Mouse (Mus musculus) liver, embryonic 16.5 days (tissue): ENCODE data around the gene Srpx2. TPM values are rescaled to one million over a fixed set of nuclear protein-coding genes. Genes with fewer than 3 reads are reported as not detected.
A peak's percentile ranks its signal among the peaks of the same experiment; 100 is the strongest.

Experiments used
- ATAC-seq: fragments of 200-750 bp; cut with Nextera tagmentation; 2 replicates; pipeline ENCODE4 v1.8.0; 2017; ENCODE audit warnings: low read depth, mild to moderate bottlenecking, moderate number of reproducible peaks, moderate library complexity
- H3K27ac ChIP-seq: fragments of 300-500 bp; sonication (generic); 2 replicates; pipeline ENCODE4 v1.5.1; 2014; ENCODE audit warnings: mild to moderate bottlenecking, low read length
- H3K27me3 ChIP-seq: fragments of 300-500 bp; sonication (generic); 2 replicates; pipeline ENCODE4 v1.6.1; 2014; ENCODE audit warnings: low read depth, low read length, mixed read lengths; ENCODE audit not compliant: control insufficient read depth, insufficient read depth
- H3K36me3 ChIP-seq: fragments of 300-500 bp; sonication (generic); 2 replicates; pipeline ENCODE4 v1.6.1; 2014; ENCODE audit warnings: mild to moderate bottlenecking; ENCODE audit not compliant: control insufficient read depth, insufficient read depth
- H3K4me1 ChIP-seq: fragments of 300-500 bp; sonication (generic); 2 replicates; pipeline ENCODE4 v1.6.1; 2014; ENCODE audit warnings: low read depth, low read length, mixed read lengths; ENCODE audit not compliant: control insufficient read depth
- H3K4me2 ChIP-seq: fragments of 300-500 bp; sonication (generic); 2 replicates; pipeline ENCODE4 v1.6.1; 2014; ENCODE audit warnings: low read depth, low read length, mixed read lengths
- H3K4me3 ChIP-seq: fragments of 300-500 bp; sonication (generic); 2 replicates; pipeline ENCODE4 v1.5.1; 2014; ENCODE audit warnings: low read depth, mild to moderate bottlenecking, low read length
- H3K9ac ChIP-seq: fragments of 300-500 bp; sonication (generic); 2 replicates; pipeline ENCODE4 v1.6.1; 2014; ENCODE audit warnings: low read depth, low read length
- H3K9me3 ChIP-seq: fragments of 300-500 bp; sonication (generic); replicated peaks from 2 replicates; pipeline ENCODE4 v1.6.1; 2016; ENCODE audit warnings: low read length; ENCODE audit not compliant: control insufficient read depth
- WGBS: fragments of 180-500 bp; shearing (Covaris S2); extraction: QIAGEN DNeasy Blood & Tissue Kit; methylation state at CpG from one replicate; pipeline ENCODE4 v1.1.7; 2014; ENCODE audit not compliant: insufficient replicate concordance; 5-methylcytosine and 5-hydroxymethylcytosine counted together
- polyA plus RNA-seq: library from polyadenylated mRNA; unstranded; fragments of >200 nt; fragmentation: Nextera tagmentation; extraction: Ambion mirVana; gene quantifications from 2 replicates; pipeline ENCODE4 v1.2.1, GENCODE M21; 2015

Gene Srpx2
- 0.71 and 0.97 TPM in 2 replicates for polyA plus RNA-seq

DNA sequence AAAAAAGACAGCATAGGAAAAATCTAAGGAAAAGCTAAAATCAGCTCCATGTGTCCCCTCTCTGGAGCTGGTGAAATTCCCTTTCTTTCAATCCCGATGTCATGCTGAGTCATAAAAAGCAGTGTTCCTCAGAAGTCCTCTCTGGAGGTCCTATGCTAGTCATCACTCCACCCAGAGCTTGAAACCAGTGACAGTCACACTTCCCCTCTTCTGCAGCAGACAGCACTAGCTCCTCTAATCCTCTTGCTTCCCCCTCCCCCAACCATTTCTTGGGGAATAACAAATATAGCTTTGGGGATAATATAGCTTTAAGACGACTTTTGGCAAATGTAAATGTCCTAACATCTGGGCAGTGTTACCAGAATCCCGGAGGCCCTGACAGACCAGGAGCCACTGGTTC is at the start of gene Srpx2:
Gene Srpx2, plus strand, starts transcription at position 166 of the 400 bp plus-strand sequence.
- no peaks in the 10 kb centered on the region for H3K4me1 ChIP-seq
- H3K36me3 ChIP-seq = no peaks in the 10 kb centered on the region
- H3K27me3 ChIP-seq = no peaks in the 10 kb centered on the region; the same call in 1 of the 2 replicates
- no peaks in the 10 kb centered on the region for H3K9me3 ChIP-seq
- no peak within 1 kb of the TSS for H3K4me2 ChIP-seq
- H3K27ac ChIP-seq = no peak within 1 kb of the TSS
- no peak within 1 kb of the TSS for H3K4me3 ChIP-seq
- no peak within 1 kb of the TSS for H3K9ac ChIP-seq
- 27% methylated on average over 3 of the region's 3 CpGs for WGBS
- ATAC-seq = no peak

DNA sequence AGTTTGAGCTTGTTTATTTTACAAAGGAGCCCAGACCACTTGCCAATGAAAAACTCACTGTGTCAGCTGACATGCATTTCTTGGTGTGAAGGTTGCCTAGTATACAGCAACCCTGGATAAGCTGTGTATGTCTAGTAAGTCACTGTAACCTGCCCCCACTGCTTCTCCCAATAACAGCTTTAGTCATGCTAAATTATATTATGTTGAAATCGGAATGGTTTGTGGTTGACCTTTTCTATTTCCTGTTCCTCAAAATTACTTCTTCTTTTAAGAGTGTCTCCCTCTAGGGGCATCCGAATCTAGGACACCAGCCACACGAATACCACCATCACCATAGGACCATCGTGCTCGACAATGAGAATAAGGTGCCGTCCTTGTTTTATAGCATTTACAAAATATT is 38.5 kb upstream of the Srpx2 start:
- Histone ChIP-seq H3K9me3 (no peaks in the 10 kb centered on the region), H3K36me3 (no peaks in the 10 kb centered on the region), H3K4me2 (no peak overlapping the region), H3K27ac (no peak overlapping the region), H3K4me1 (no peaks in the 10 kb centered on the region), H3K9ac (no peak overlapping the region), H3K4me3 (no peak overlapping the region), H3K27me3 (no peaks in the 10 kb centered on the region)
- 38% methylated on average over 6 of the region's 6 CpGs for WGBS
- no peak for ATAC-seq

DNA sequence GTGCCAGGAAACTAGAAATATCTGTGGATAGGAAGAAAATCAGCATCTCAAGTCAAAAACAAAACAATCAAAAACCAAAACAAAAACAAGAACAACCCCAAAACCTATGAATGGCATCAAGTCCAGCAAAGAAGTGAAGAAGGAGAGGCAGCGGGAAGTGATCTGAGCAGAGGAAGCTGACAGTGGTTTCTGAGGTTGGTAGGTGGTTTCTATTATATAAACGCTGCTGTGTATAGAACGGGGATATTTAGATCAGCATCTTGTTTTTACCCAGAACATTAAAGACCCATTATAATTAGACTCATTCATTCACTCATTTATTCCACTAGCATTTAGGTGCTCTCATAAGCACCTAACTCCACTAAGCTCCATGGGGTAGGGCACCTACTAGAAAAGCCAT is 20.9 kb upstream of the Srpx2 start:
- ATAC-seq = no peak
- no peaks in the 10 kb centered on the region for H3K9me3 ChIP-seq
- no peaks in the 10 kb centered on the region for H3K4me1 ChIP-seq
- no peaks in the 10 kb centered on the region for H3K36me3 ChIP-seq
- no peak overlapping the region for H3K27ac ChIP-seq
- no peak overlapping the region for H3K4me2 ChIP-seq
- H3K9ac ChIP-seq = no peak overlapping the region
- no peak overlapping the region for H3K4me3 ChIP-seq
- whole genome bisulfite sequencing = 35% methylated on average over 3 of the region's 3 CpGs
- H3K27me3 ChIP-seq = no peaks in the 10 kb centered on the region

DNA sequence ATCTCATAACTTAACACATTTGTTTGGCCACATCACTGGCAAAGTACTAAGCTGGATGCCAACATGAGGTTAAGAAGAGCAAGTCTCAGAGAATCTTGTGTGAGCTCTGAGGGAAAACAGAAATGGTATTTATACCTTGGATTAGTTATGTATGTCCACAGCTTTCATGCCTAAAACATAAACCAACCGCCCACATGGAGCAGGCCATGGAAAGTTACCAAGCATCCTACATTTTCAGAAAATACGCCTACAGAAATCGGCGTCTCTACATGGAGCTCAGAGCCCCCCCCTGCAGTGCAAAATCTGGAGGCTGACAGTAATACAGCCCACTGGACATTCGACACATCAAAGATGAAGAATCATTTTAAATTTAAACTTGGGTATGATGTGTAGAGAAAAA is 20.1 kb upstream of the Srpx2 start:
- no peak overlapping the region for H3K4me2 ChIP-seq
- H3K4me3 ChIP-seq = no peak overlapping the region
- H3K27me3 ChIP-seq = no peaks in the 10 kb centered on the region
- 70% methylated on average over 5 of the region's 5 CpGs for WGBS
- no peaks in the 10 kb centered on the region for H3K4me1 ChIP-seq
- no peaks in the 10 kb centered on the region for H3K9me3 ChIP-seq
- no peak for ATAC-seq
- H3K9ac ChIP-seq = no peak overlapping the region
- H3K36me3 ChIP-seq = no peaks in the 10 kb centered on the region
- no peak overlapping the region for H3K27ac ChIP-seq

DNA sequence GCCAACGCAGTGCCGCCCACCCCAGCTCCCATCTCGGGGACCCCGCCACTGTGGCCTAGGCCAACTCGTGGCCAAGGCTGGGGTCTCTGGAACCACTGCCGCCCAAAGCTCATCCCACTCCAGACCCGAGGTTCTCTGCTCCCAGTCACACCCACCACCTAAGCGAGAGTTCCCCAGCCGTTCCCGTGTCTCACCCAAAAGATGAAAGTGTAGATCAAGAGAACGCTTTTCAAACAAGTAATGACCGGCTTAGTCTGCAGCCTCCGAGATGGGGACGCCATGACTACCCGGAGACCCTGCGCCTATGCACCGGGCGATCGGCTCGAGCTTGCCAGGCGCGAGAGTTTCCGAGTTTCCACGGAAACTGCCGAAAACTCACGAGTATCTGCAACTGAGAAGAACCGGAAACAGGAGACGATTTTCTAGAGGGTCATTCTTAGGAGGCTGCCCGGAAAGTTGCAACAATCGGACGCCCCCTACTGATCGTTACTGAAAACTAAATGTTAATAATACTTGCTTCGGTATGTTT is 10.1 kb upstream of the Srpx2 start, which contains the start of gene Tspan6:
Gene Tspan6, minus strand, starts transcription at position 416 of the 529 bp plus-strand sequence.
- no peaks in the 10 kb centered on the region for H3K36me3 ChIP-seq
- WGBS = 20% methylated on average over 33 of the region's 33 CpGs
- H3K4me3 ChIP-seq = peak within 1 kb of the TSS; percentile 55
- H3K27ac ChIP-seq = no peak within 1 kb of the TSS
- H3K4me1 ChIP-seq = no peaks in the 10 kb centered on the region
- peak within 1 kb of the TSS; percentile 54 for H3K9ac ChIP-seq
- H3K27me3 ChIP-seq = no peaks in the 10 kb centered on the region
- H3K4me2 ChIP-seq = peak within 1 kb of the TSS; percentile 64
- no peaks in the 10 kb centered on the region for H3K9me3 ChIP-seq
- peak; percentile 68 for ATAC-seq

DNA sequence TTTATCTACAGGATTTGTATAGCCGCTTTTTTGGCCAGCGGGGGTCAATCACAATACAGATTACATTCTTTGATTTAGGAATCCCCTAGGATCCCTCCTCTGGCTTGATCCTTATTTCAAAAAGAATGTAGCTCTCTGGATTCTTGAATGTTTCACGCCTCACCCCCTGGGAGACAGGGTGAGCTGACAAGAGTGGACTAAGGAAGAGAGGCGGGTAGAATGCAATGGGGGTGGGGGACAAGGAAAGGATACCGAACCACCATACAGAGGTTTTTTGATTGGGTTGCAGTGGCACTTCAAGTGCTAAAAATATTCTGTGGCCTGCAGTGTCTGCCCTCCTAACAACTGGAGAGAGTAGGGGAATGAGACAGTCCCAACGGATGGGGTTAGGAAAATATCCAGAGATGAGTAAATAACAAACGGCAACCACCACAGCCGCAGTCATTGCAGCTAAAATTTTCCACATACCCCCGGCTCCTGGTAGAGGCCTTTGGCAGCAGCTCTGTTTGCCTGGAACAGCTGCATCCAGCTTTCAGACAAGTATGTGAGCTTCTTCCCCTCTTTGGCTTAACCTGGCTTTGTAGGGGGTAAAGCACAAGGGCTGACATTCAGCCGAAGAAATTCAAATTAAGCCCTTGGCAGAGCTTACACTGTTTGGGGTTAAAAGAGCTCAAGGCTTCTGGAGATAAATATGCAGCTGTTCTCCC is 3.3 kb downstream of the Srpx2 start:
- Histone ChIP-seq H3K4me3 (no peak overlapping the region), H3K27me3 (no peaks in the 10 kb centered on the region; the same call in 1 of the 2 replicates), H3K36me3 (no peaks in the 10 kb centered on the region), H3K9me3 (no peaks in the 10 kb centered on the region), H3K9ac (no peak overlapping the region), H3K4me2 (no peak overlapping the region), H3K27ac (no peak overlapping the region), H3K4me1 (no peaks in the 10 kb centered on the region)
- 46% methylated on average over 10 of the region's 10 CpGs for WGBS
- ATAC-seq = no peak

DNA sequence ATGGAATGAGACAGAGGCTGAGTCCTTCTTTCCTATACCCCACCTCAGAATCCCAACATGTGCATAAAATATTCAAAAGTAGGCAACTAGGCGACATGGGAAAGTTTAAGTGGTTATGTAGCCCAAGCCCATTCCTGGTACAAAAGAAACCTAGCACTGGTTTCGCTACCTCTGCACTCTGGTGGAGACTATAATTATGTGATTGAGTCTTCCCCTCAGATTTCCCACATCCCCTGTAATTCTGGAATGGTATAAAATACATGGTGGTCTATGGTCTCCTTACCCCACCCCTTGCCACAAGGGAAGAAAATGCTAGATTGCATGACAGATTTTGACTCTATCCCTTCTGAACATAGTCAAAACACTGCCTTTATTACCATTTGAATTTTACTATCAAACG is 4.8 kb downstream of the Srpx2 start:
- no peak for ATAC-seq
- H3K4me2 ChIP-seq = no peak overlapping the region
- WGBS = 44% methylated on average over 3 of the region's 3 CpGs
- no peak overlapping the region for H3K9ac ChIP-seq
- no peak overlapping the region for H3K27ac ChIP-seq
- H3K4me1 ChIP-seq = no peaks in the 10 kb centered on the region
- no peaks in the 10 kb centered on the region; the same call in 1 of the 2 replicates for H3K27me3 ChIP-seq
- no peaks in the 10 kb centered on the region for H3K9me3 ChIP-seq
- no peak overlapping the region for H3K4me3 ChIP-seq
- H3K36me3 ChIP-seq = no peaks in the 10 kb centered on the region

DNA sequence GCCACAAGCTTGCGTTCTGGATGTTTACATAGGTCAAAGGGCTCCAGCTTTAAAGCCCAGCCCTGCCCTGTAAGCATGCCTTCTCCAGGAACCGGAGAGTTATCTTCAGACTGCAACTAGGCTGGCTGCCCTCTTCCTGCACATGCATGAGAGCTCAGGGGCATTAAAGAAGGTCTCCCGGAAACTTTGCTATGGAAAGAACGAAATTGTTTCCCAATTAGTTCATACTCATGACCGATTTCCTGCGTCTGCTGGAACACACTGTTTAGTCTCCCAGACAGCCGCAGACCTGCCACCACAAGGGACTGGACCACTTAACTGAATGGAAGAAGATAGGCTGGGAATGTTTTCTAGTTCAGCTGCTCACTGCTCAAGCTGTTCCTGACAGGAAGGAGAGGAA is 6.0 kb downstream of the Srpx2 start:
- Histone ChIP-seq H3K4me1 (no peaks in the 10 kb centered on the region), H3K4me3 (no peak overlapping the region), H3K4me2 (no peak overlapping the region), H3K9me3 (no peaks in the 10 kb centered on the region), H3K36me3 (no peaks in the 10 kb centered on the region), H3K27me3 (no peaks in the 10 kb centered on the region; the same call in 1 of the 2 replicates), H3K27ac (no peak overlapping the region), H3K9ac (no peak overlapping the region)
- no peak for ATAC-seq
- WGBS = 44% methylated on average over 7 of the region's 7 CpGs

DNA sequence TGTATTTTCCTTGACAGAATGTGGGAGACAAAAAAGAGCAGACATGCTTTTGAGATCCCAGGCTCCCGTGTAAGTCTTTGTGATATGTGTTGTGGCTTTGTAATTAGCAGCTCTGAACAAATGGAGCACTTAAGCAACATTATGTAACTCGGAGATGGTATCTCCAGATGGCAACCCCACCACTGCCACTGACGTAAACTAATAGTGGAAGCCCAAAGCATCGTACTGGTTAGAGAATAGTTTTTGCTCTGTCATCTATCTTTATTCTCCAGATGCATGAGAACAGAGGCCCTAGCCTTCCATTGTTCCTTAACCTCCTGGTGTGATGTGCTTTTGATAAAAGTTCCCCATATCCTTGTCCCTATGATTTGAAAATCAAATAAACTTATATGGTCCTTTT is 13.0 kb downstream of the Srpx2 start:
- no peak for ATAC-seq
- Histone ChIP-seq H3K4me1 (no peaks in the 10 kb centered on the region), H3K4me3 (no peak overlapping the region), H3K9me3 (no peaks in the 10 kb centered on the region), H3K27me3 (no peaks in the 10 kb centered on the region), H3K9ac (no peak overlapping the region), H3K4me2 (no peak overlapping the region), H3K36me3 (no peaks in the 10 kb centered on the region), H3K27ac (no peak overlapping the region)
- 25% methylated on average over 4 of the region's 4 CpGs for WGBS
